Mouse (Mus musculus) heart, postnatal 14 days (tissue): ENCODE measurements at regions not wholly inside any gene's neighbourhood (a gene's known extent, or its start where the extent isn't known, plus 50 kb on each side); places are given as distances from the start of the nearest gene placed in this dataset.
"Not testable (repeated sequence)": the region's sequence is repeated elsewhere in the genome, so short reads cannot be mapped to it uniquely, and the experiment has no call there.

ENCODE experiments used
- DNase-seq, 2 experiments: peaks; one replicate each; pipeline ENCODE4 v3.0.0; 2021 to 2022
- intact Hi-C: fragments of 180-260 bp; cut with DNase I; formaldehyde crosslinking; loops from one replicate; pipeline ENCODE4 v1.15.1; 2025

- intact Hi-C loops = no loop called here
- no peak for DNase-seq
These were observed 855.8 kb upstream of the Kirrel3 start for GRCm38 (mm10) chr9:33629731-33630473.

- DNase-seq = no peak
- intact Hi-C loops = no loop called here
These were observed 822.7 kb upstream of the Kirrel3 start for GRCm38 (mm10) chr9:33662978-33663377.

DNA sequence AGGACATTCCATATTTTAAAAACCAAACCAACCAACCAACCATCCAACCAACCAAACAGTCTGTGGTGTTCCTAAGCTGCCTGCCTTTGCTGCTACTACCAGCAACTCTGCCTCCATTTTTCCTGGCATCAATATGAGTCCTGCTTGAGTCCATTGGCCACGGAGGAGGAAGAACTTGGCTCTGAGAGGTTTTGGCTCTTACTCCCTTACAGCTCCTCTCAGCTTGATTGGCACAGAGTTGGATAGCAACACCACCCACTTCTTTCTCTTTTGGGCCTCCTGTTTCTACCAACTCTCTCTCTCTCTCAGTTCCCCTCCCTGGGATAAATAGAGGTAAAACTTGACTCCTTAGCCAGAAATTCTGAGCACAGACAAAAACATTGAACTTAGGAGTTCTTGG lies 804.6 kb upstream of the Kirrel3 start:
- intact Hi-C loops = no loop called here
- peak in 1 of 2 experiments; percentile 1 for DNase-seq

DNA sequence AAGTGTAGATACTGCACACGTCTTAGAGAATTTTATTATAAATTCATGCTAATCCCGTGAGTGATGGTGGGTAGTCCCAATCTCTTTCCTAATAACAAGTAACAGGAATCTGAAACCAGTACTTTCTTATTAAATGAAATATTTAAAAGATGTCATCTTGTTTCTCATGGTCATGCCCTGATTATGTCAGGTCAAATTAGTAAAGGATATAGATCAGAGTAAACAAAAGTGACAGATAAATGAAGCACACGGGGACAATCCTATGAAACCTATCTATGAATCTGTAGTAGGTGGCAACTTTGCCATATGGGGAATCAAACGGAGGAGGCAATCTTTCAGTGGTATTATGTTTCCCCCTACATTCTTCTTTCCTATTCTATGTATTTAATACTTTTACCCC lies 794.0 kb upstream of the Kirrel3 start:
- DNase-seq = no peak
- intact Hi-C loops = no loop called here

GRCm38 (mm10) chr9:33717614-33718013 lies 768.1 kb upstream of the Kirrel3 start:
- no peak for DNase-seq
- intact Hi-C loops = no loop called here

GRCm38 (mm10) chr9:33724811-33725210 lies 760.9 kb upstream of the Kirrel3 start:
- intact Hi-C loops = no loop called here
- DNase-seq = no peak

GRCm38 (mm10) chr9:33728058-33728457 lies 757.6 kb upstream of the Kirrel3 start:
- intact Hi-C loops, DNase-seq: not testable (repeated sequence)

GRCm38 (mm10) chr9:33760701-33761100 lies 725.0 kb upstream of the Kirrel3 start:
- intact Hi-C loops = no loop called here
- no peak for DNase-seq

DNA sequence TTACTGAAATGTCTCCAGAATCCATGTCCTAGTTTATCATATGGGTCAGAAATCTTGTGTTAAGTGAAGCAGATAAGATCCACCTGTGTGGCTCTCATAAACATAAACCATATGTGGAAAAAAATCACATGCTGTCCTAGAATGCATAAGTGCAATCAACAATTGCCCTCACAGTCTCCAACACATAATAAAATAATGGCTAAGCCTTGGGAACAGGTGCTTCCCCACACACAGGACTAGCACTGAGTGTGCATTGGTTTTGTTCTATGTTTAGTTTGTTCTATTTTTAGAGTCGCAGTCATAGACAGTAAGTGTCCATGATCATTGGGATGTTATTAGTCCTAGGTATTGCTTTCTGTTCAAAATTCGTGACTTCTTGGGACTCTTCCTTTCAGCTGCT lies 719.5 kb upstream of the Kirrel3 start:
- intact Hi-C loops = no loop called here
- no peak for DNase-seq

- intact Hi-C loops = no loop called here
- no peak for DNase-seq
These were observed 715.9 kb upstream of the Kirrel3 start for GRCm38 (mm10) chr9:33769811-33770210.

DNA sequence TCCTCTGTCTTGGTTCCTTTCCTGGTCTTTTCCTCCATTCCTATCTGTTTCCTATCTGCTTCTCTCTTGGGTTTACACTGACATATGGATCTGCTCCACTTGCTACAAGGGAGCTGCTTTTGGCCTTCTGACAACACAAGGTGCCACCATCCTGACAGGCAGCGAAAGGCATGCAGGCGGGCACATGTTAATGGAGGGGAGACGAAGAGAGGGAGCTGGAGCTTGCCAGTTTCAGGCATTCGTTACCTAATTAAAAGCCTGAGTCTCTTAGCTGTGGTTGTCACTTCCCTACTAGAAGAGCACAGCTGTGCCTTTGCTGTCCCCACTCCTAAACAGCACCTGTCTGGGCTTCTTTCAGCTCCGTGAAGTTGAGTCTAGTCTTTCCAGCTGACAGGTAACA lies 711.5 kb upstream of the Kirrel3 start:
- intact Hi-C loops = no loop called here
- no peak for DNase-seq

GRCm38 (mm10) chr9:33790617-33791016 lies 695.1 kb upstream of the Kirrel3 start:
- intact Hi-C loops = no loop called here
- DNase-seq = no peak

DNA sequence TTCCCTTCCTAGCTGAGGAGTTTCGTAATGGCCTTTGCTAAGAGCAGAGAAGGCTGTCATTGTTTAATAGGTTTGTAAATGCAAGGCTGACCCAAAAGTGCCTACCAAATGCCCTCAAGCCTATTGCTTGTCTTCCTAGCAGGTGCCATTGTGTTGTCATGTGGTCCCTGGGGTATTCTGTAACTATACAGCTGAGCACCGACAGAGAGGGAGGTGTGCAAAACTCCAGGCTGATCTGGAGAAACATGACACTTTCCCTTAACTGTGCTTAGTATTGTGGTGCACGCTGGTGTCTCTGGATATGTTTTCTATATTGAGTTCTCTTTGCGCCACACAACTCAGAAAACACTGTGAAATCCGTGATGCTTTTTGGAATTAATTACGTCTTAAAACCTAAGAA lies 685.4 kb upstream of the Kirrel3 start:
- intact Hi-C loops = no loop called here

DNA sequence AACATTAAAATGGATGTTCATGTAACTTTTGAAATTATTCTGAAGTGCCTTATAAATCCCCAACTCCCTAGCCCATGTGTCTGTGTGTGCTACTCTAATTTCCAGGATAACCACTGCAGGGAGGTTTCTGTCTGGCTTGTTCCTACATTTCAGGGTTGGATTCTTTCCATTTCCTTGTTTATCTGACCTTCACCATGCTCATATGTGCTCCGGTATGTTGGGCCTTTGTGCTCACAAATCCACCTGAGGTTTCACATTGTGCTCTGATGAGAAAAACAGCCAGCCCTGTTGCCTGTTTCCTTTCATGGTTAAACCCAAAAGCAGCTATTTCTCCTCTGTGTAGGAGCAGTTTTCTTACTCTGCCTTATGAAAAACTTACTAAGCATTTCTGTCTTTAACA lies 684.9 kb upstream of the Kirrel3 start:
- no peak for DNase-seq
- intact Hi-C loops = no loop called here

More for the DNA sequence above, 685.4 kb upstream of the Kirrel3 start:
- no peak for DNase-seq

GRCm38 (mm10) chr9:33814739-33815368 lies 670.8 kb upstream of the Kirrel3 start:
- intact Hi-C loops = no loop called here
- DNase-seq = no peak

GRCm38 (mm10) chr9:33822574-33823394 lies 662.9 kb upstream of the Kirrel3 start:
- intact Hi-C loops = no loop called here
- peak in 1 of 2 experiments; percentile 1 for DNase-seq

DNA sequence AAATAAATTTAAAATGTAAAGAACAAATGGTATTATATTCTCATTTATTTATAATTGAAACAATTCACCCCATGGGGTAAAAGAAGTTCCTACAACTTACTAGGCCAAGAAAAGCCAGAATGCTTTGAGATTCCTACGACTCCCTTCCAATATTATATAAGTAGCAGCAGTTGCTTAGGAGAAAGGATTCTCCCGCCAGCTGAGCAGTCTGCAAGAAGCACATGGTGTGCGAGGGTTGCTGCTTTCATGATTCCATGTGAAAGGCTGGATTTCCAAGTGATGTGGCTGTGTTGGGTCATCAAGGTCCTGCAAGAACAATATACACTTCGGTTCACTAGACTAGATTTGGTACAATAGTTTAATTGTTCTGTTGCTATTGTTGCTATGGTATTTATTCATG lies 659.6 kb upstream of the Kirrel3 start:
- DNase-seq = no peak
- intact Hi-C loops = no loop called here

- DNase-seq = no peak
- intact Hi-C loops = no loop called here
These were observed 658.3 kb upstream of the Kirrel3 start for GRCm38 (mm10) chr9:33827409-33827808.

GRCm38 (mm10) chr9:33837666-33838380 lies 647.9 kb upstream of the Kirrel3 start:
- no peak for DNase-seq

GRCm38 (mm10) chr9:33849623-33850022 lies 636.1 kb upstream of the Kirrel3 start:
- intact Hi-C loops = no loop called here
- no peak for DNase-seq

More at GRCm38 (mm10) chr9:33837666-33838380, 647.9 kb upstream of the Kirrel3 start:
- intact Hi-C loops = no loop called here

DNA sequence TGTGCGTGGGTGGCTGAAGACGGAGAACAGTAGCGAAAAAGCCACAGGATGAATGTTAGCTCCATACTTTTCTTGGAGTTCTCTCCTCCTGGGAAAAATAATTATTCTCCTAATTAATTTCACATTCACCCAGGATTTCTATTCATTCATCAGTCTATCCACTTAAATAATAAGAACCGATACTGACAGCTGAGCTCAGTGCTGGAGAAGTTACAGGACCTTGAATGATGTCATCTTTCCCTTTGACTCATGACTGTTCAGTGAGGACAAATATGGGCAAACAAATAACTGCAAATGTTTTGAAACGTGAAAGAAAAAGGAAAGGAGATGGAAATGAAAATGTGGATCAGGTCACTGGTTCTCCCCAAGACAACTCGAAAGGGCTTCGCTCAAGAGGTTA lies 635.7 kb upstream of the Kirrel3 start:
- intact Hi-C loops = no loop called here
- no peak for DNase-seq
